24 mouse cellular contexts compared by ENCODE assay signal in genomic region chr4:109125746-109126425, GRCm38 (mm10).
DNase-seq lines count a peak whose midpoint lies in the region; ATAC-seq and TF ChIP-seq lines count a peak whose summit lies in the region.
"Had no signal": no experiment of that assay in that cellular context is flagged by ENCODE, and none has a peak within 500 bp of the region (broad histone marks: within the 10 kb centered on the region; RNA-seq: fewer than 3 reads in every experiment).

No protein-coding gene starts in this region.

- H3K79me2 ChIP-seq in myocyte (ENCODE audit: control insufficient read depth, insufficient read depth) = no peaks in the 10 kb centered on the region

- TF ChIP-seq POLR2A in myocyte (IDR thresholded peaks at IDR 0.05; ENCODE audit: insufficient read length, low read depth) = no peak

- H3K9me3 ChIP-seq in intestine, embryonic 16.5 days (ENCODE audit: control insufficient read depth, low read length) = no peaks in the 10 kb centered on the region
- H3K9me3 ChIP-seq: embryonic facial prominence, embryonic 12.5 days; embryonic facial prominence, embryonic 15.5 days; heart, embryonic 15.5 days had no signal

- H3ac ChIP-seq in myocyte (ENCODE audit: control insufficient read depth, insufficient read length) = no peak overlapping the region

- no peak overlapping the region for H3K4me3 ChIP-seq in intestine, embryonic 16.5 days (ENCODE audit: low read length)
- H3K4me3 ChIP-seq in myocyte = no peak overlapping the region
- H3K4me3 ChIP-seq: embryonic facial prominence, embryonic 12.5 days; embryonic facial prominence, embryonic 15.5 days; gastrocnemius, adult 2 months; heart, embryonic 15.5 days had no signal

- no peaks in the 10 kb centered on the region for H3K27me3 ChIP-seq in intestine, embryonic 16.5 days (replicated peaks; ENCODE audit: control insufficient read depth, insufficient read depth, low read length)
- no peaks in the 10 kb centered on the region for H3K27me3 ChIP-seq in myocyte (ENCODE audit: control insufficient read depth, insufficient read depth, insufficient read length)
- H3K27me3 ChIP-seq: embryonic facial prominence, embryonic 12.5 days; embryonic facial prominence, embryonic 15.5 days; heart, embryonic 15.5 days had no signal

- H3K4me1 ChIP-seq in intestine, embryonic 16.5 days (ENCODE audit: control insufficient read depth, insufficient read depth, low read length) = peaks cover 5% of the 10 kb centered on the region
- H3K4me1 ChIP-seq: embryonic facial prominence, embryonic 12.5 days had no signal

- peak; percentile 5 for DNase-seq in retina, postnatal 1 day
- no peak for DNase-seq in retina, embryonic 14.5 days (ENCODE audit: low spot score)
- DNase-seq in left cerebral cortex, postnatal 36 days (ENCODE audit: low spot score in 2 of 2) = no peak
- no peak for DNase-seq in urinary bladder, postnatal 4 days (ENCODE audit: low spot score in 2 of 2)
- DNase-seq in T-cell, adult 2 months (ENCODE audit: low spot score) = no peak
- DNase-seq: adrenal gland, postnatal 10 days; cerebellum, adult 11 months; cerebellum, adult 2 months; cerebellum, adult 9-11 months; cerebellum, postnatal 25 days; forebrain, postnatal 0 days; gastrocnemius, adult 2 months; gastrocnemius, postnatal 14 days; heart, postnatal 36 days had no signal

- no peaks in the 10 kb centered on the region for H3K36me3 ChIP-seq in intestine, embryonic 16.5 days (ENCODE audit: control insufficient read depth, insufficient read depth, low read length)
- H3K36me3 ChIP-seq in myocyte (ENCODE audit: control insufficient read depth, insufficient read depth) = no peaks in the 10 kb centered on the region
- H3K36me3 ChIP-seq: embryonic facial prominence, embryonic 15.5 days; heart, embryonic 15.5 days had no signal

- no peak overlapping the region for H3K4me2 ChIP-seq in intestine, embryonic 16.5 days (ENCODE audit: low read depth, low read length)
- peak overlapping the region; percentile 41 for H3K4me2 ChIP-seq in myocyte (ENCODE audit: low read depth)
- H3K4me2 ChIP-seq: embryonic facial prominence, embryonic 12.5 days; embryonic facial prominence, embryonic 15.5 days; heart, embryonic 11.5 days; hindbrain, embryonic 14.5 days had no signal

- no peak overlapping the region for H3K9ac ChIP-seq in intestine, embryonic 16.5 days (ENCODE audit: low read depth, low read length)
- H3K9ac ChIP-seq: embryonic facial prominence, embryonic 12.5 days; embryonic facial prominence, embryonic 15.5 days; forebrain, postnatal 0 days; heart, embryonic 15.5 days; hindbrain, embryonic 14.5 days had no signal

- intact Hi-C loops in left cerebral cortex, postnatal 36 days (cut with DNase I) = no loop called here

- H3K27ac ChIP-seq in intestine, embryonic 16.5 days (ENCODE audit: low read length) = no peak overlapping the region
- H3K27ac ChIP-seq: embryonic facial prominence, embryonic 12.5 days; embryonic facial prominence, embryonic 15.5 days; hindbrain, embryonic 14.5 days; hindbrain, postnatal 0 days had no signal

- 74% methylated on average over 2 of the region's 2 CpGs for WGBS in intestine, embryonic 16.5 days

- ATAC-seq in intestine, embryonic 16.5 days = peak; percentile 70
- ATAC-seq: CD4-positive, CD25-positive, alpha-beta regulatory T cell, adult 4 months; hindbrain, postnatal 0 days; inflammation-experienced regulatory T-cells, adult 6 months had no signal

TF ChIP-seq in myocyte, 11 proteins besides CTCF, POLR2A, EP300 and RAD21:
- no peak for TF ChIP-seq MYOD1 (IDR thresholded peaks at IDR 0.05; ENCODE audit: control insufficient read depth in 1 of 3, insufficient read length in 2 of 3, low read depth in 2 of 3)
TF ChIP-seq in myocyte: peak in this region for 0.
